In genomic region chr1:77628861-77629260, GRCm38 (mm10) we compare ENCODE assay signal across 28 mouse cellular contexts.
DNase-seq lines count a peak whose midpoint lies in the region; ATAC-seq and TF ChIP-seq lines count a peak whose summit lies in the region.
"Had no signal": no experiment of that assay in that cellular context is flagged by ENCODE, and none has a peak within 500 bp of the region (broad histone marks: within the 10 kb centered on the region; RNA-seq: fewer than 3 reads in every experiment).

No protein-coding gene starts in this region.

- ATAC-seq in forebrain, embryonic 12.5 days (ENCODE audit: low FRiP score): peak; percentile 11; the same call in 1 of the 2 replicates
- ATAC-seq in forebrain, postnatal 0 days: no peak
- ATAC-seq in forebrain, embryonic 16.5 days: peak; percentile 41; the same call in 1 of the 2 replicates
- ATAC-seq in midbrain, embryonic 14.5 days (ENCODE audit: low FRiP score, low TSS enrichment): no peak
- ATAC-seq: liver, embryonic 12.5 days; liver, postnatal 0 days had no signal

- H3K27me3 ChIP-seq in forebrain, embryonic 12.5 days: no peaks in the 10 kb centered on the region
- H3K27me3 ChIP-seq in forebrain, postnatal 0 days (ENCODE audit: insufficient read depth, low read length): no peaks in the 10 kb centered on the region
- no peaks in the 10 kb centered on the region for H3K27me3 ChIP-seq in forebrain, embryonic 16.5 days (replicated peaks; ENCODE audit: control insufficient read depth, insufficient read depth, low read length)
- H3K27me3 ChIP-seq in midbrain, embryonic 14.5 days (ENCODE audit: control insufficient read depth, insufficient read depth, low read length): no peaks in the 10 kb centered on the region
- H3K27me3 ChIP-seq: embryonic facial prominence, embryonic 13.5 days; heart, embryonic 13.5 days; liver, embryonic 12.5 days; megakaryocyte, embryonic 14.5 days; neural tube, embryonic 15.5 days had no signal

- no peak overlapping the region for H3K4me3 ChIP-seq in forebrain, embryonic 12.5 days (replicated peaks)
- H3K4me3 ChIP-seq in forebrain, postnatal 0 days (ENCODE audit: low read depth, low read length): no peak overlapping the region
- H3K4me3 ChIP-seq in forebrain, embryonic 16.5 days (replicated peaks; ENCODE audit: low read length): no peak overlapping the region
- no peak overlapping the region for H3K4me3 ChIP-seq in midbrain, embryonic 14.5 days (replicated peaks; ENCODE audit: low read depth, low read length)
- H3K4me3 ChIP-seq: embryonic facial prominence, embryonic 13.5 days; heart, embryonic 13.5 days; liver, embryonic 12.5 days; megakaryocyte, embryonic 14.5 days; neural tube, embryonic 15.5 days had no signal

- DNase-seq in forebrain, postnatal 0 days: no peak
- DNase-seq in brain, embryonic 14.5 days (ENCODE audit: low read depth): peak; percentile 80
- DNase-seq in midbrain, embryonic 14.5 days: peak; percentile 73
- no peak for DNase-seq in testis, postnatal 10 days (ENCODE audit: low spot score)
- no peak for DNase-seq in embryo, embryonic 11 days
- DNase-seq: adrenal gland, postnatal 10 days; cerebellum, adult 11 months; cerebellum, adult 9-11 months; gastrocnemius, postnatal 10 days; heart, postnatal 10 days; kidney, adult 2 months; kidney, postnatal 4 days; layer of hippocampus, postnatal 36 days; left cerebral cortex, postnatal 4 days; liver, postnatal 0 days; lung, postnatal 4 days; retina, postnatal 1 day; right cerebral cortex, postnatal 25 days; thymus, postnatal 4 days had no signal

- WGBS in forebrain, embryonic 12.5 days: 16% methylated on average over 4 of the region's 4 CpGs
- 24% methylated on average over 4 of the region's 4 CpGs for WGBS in forebrain, postnatal 0 days
- WGBS in forebrain, embryonic 16.5 days: 17% methylated on average over 4 of the region's 4 CpGs
- 7% methylated on average over 4 of the region's 4 CpGs for WGBS in midbrain, embryonic 14.5 days

- H3K4me1 ChIP-seq in forebrain, embryonic 12.5 days: peaks cover 21% of the 10 kb centered on the region
- no peaks in the 10 kb centered on the region for H3K4me1 ChIP-seq in forebrain, postnatal 0 days (ENCODE audit: insufficient read depth)
- peaks cover 13% of the 10 kb centered on the region for H3K4me1 ChIP-seq in forebrain, embryonic 16.5 days (replicated peaks; ENCODE audit: control insufficient read depth, insufficient read depth, low read length)
- peaks cover 18% of the 10 kb centered on the region for H3K4me1 ChIP-seq in midbrain, embryonic 14.5 days (ENCODE audit: control insufficient read depth, insufficient read depth, low read length)
- H3K4me1 ChIP-seq: embryonic facial prominence, embryonic 13.5 days; heart, embryonic 13.5 days; liver, embryonic 12.5 days; megakaryocyte, embryonic 14.5 days; neural tube, embryonic 15.5 days had no signal

- no peak for TF ChIP-seq POLR2A in brain, embryonic 14.5 days (IDR thresholded peaks at IDR 0.05; ENCODE audit: borderline replicate concordance, extremely low read depth, insufficient read depth, insufficient read length, poor library complexity, severe bottlenecking)

- H3K9me3 ChIP-seq in forebrain, embryonic 12.5 days: no peaks in the 10 kb centered on the region
- H3K9me3 ChIP-seq in forebrain, postnatal 0 days (ENCODE audit: low read length): no peaks in the 10 kb centered on the region
- no peaks in the 10 kb centered on the region for H3K9me3 ChIP-seq in forebrain, embryonic 16.5 days (ENCODE audit: control insufficient read depth, low read length)
- H3K9me3 ChIP-seq in midbrain, embryonic 14.5 days (ENCODE audit: control insufficient read depth, low read length): no peaks in the 10 kb centered on the region
- H3K9me3 ChIP-seq: embryonic facial prominence, embryonic 13.5 days; heart, embryonic 13.5 days; liver, embryonic 12.5 days; neural tube, embryonic 15.5 days had no signal

- H3K4me2 ChIP-seq in forebrain, embryonic 12.5 days: no peak overlapping the region
- H3K4me2 ChIP-seq in forebrain, postnatal 0 days (ENCODE audit: low read depth): no peak overlapping the region
- H3K4me2 ChIP-seq in forebrain, embryonic 16.5 days (ENCODE audit: low read length): no peak overlapping the region
- no peak overlapping the region for H3K4me2 ChIP-seq in midbrain, embryonic 14.5 days (ENCODE audit: low read length)
- H3K4me2 ChIP-seq: embryonic facial prominence, embryonic 13.5 days; heart, embryonic 13.5 days; liver, embryonic 12.5 days; neural tube, embryonic 15.5 days had no signal

- no peaks in the 10 kb centered on the region for H3K36me3 ChIP-seq in forebrain, embryonic 12.5 days (replicated peaks)
- H3K36me3 ChIP-seq in forebrain, postnatal 0 days (ENCODE audit: insufficient read depth): no peaks in the 10 kb centered on the region
- no peaks in the 10 kb centered on the region for H3K36me3 ChIP-seq in forebrain, embryonic 16.5 days (ENCODE audit: control insufficient read depth, insufficient read depth)
- H3K36me3 ChIP-seq in midbrain, embryonic 14.5 days (ENCODE audit: control insufficient read depth, insufficient read depth, low read length): no peaks in the 10 kb centered on the region
- H3K36me3 ChIP-seq: embryonic facial prominence, embryonic 13.5 days; G1E; heart, embryonic 13.5 days; liver, embryonic 12.5 days; neural tube, embryonic 15.5 days had no signal

- H3K9ac ChIP-seq in forebrain, embryonic 12.5 days: no peak overlapping the region
- H3K9ac ChIP-seq in forebrain, postnatal 0 days: no peak overlapping the region
- no peak overlapping the region for H3K9ac ChIP-seq in forebrain, embryonic 16.5 days (replicated peaks; ENCODE audit: low read depth, low read length)
- H3K9ac ChIP-seq in midbrain, embryonic 14.5 days (replicated peaks; ENCODE audit: low read length): no peak overlapping the region
- H3K9ac ChIP-seq: embryonic facial prominence, embryonic 13.5 days; heart, embryonic 13.5 days; liver, embryonic 12.5 days; liver, postnatal 0 days; neural tube, embryonic 15.5 days had no signal

- H3K27ac ChIP-seq in forebrain, embryonic 12.5 days: peak overlapping the region; percentile 54
- no peak overlapping the region for H3K27ac ChIP-seq in forebrain, postnatal 0 days (ENCODE audit: low read depth, low read length)
- 0 out of 2 replicates have a peak overlapping the region, but pooled peaks have one; percentile 37 for H3K27ac ChIP-seq in forebrain, embryonic 16.5 days (ENCODE audit: low read length)
- H3K27ac ChIP-seq in midbrain, embryonic 14.5 days (replicated peaks; ENCODE audit: low read depth, low read length): peak overlapping the region; percentile 61; the same call in 1 of the 2 replicates
- H3K27ac ChIP-seq: embryonic facial prominence, embryonic 13.5 days; heart, embryonic 13.5 days; liver, embryonic 12.5 days; neural tube, embryonic 15.5 days; stomach, postnatal 0 days had no signal

- no peak for TF ChIP-seq CTCF in forebrain, postnatal 0 days (IDR thresholded peaks at IDR 0.05; ENCODE audit: low read depth)
- no peak for TF ChIP-seq CTCF in brain, embryonic 14.5 days (IDR thresholded peaks at IDR 0.05; ENCODE audit: borderline replicate concordance, extremely low read depth, insufficient read depth, insufficient read length)

Comparison
In these comparisons a context has a peak if more than half of its experiments do, and no peak if none do; other contexts are left out.
1. ATAC-seq: peak in forebrain, embryonic 12.5 days (single experiment) and forebrain, embryonic 16.5 days (single experiment); none in forebrain, postnatal 0 days (single experiment) and midbrain, embryonic 14.5 days (single experiment).
2. DNase-seq: peak in brain, embryonic 14.5 days (single experiment) and midbrain, embryonic 14.5 days (single experiment); none in forebrain, postnatal 0 days (single experiment), testis, postnatal 10 days (single experiment) and embryo, embryonic 11 days (single experiment).